Mouse (Mus musculus) c-Kit-positive CD71-positive TER-119-positive erythroid progenitor cells, embryonic 14.5 days (primary cell): ENCODE data around the gene Olfr1350.
A peak's percentile ranks its signal among the peaks of the same experiment; 100 is the strongest.
"Not testable (repeated sequence)": the region's sequence is repeated elsewhere in the genome, so short reads cannot be mapped to it uniquely, and the experiment has no call there.

ENCODE experiments used
- DNase-seq: peaks from one replicate; pipeline ENCODE4 v3.0.0-alpha.2; 2013; ENCODE audit warnings: low spot score

The Olfr1350 gene

GRCm38 (mm10) chr7:6564541-6564940 lies at the start of gene Olfr1350:
Gene Olfr1350 (plus strand): TSS chr7:6564841.
- DNase-seq = no peak

GRCm38 (mm10) chr7:6521666-6522065 lies 43.0 kb upstream of the Olfr1350 start:
- DNase-seq = no peak

GRCm38 (mm10) chr7:6522850-6523249 lies 41.8 kb upstream of the Olfr1350 start, which contains the start of gene Olfr1349:
Gene Olfr1349 (minus strand): TSS chr7:6522950.
- no peak for DNase-seq

DNA sequence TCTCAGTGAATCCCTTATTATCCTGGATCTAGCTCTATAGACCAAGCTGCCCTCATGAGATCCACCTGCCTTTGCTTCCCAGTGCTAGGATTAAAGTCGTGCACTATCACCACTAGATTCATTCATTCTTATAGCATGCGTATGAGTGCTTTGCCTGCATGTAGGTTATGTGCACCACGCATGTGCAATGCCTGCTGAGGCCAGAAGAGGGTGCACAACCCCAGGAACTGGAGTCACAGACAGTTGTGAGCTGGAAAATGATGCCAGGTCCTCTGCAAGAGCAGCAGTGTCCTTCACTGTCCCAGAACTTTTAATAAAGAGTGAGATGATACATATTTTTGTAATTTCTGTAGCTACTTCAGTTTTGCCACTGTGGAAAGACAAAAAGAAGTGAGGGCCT lies 39.6 kb upstream of the Olfr1350 start:
- DNase-seq = no peak

DNA sequence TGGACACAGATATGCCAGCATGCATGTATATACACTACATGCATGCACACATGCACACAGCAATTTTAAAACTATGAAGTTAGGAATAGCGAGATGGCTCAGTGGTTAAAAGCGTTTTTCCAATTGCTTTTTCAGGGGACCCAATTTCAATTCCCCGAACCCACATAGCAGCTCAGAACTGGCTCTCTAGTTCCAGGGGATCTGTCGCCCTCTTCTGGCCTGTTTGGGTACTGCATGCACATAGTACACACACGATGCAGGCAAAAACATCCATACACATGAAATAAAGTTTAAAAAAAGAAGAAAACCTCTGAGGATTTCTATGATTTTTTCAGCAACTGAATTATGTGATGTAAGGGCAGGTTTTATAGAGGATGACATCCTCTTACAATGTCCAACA lies 38.5 kb upstream of the Olfr1350 start:
- DNase-seq = peak; percentile 16

GRCm38 (mm10) chr7:6586096-6586759 lies 21.6 kb downstream of the Olfr1350 start:
- DNase-seq = no peak

- not testable (repeated sequence) for DNase-seq
Observed at GRCm38 (mm10) chr7:6588766-6589165, 24.1 kb downstream of the Olfr1350 start.

- no peak for DNase-seq
Observed at GRCm38 (mm10) chr7:6603331-6603730, 38.7 kb downstream of the Olfr1350 start.
